Mouse (Mus musculus): ENCODE data around the gene Rab6a.

DNA sequence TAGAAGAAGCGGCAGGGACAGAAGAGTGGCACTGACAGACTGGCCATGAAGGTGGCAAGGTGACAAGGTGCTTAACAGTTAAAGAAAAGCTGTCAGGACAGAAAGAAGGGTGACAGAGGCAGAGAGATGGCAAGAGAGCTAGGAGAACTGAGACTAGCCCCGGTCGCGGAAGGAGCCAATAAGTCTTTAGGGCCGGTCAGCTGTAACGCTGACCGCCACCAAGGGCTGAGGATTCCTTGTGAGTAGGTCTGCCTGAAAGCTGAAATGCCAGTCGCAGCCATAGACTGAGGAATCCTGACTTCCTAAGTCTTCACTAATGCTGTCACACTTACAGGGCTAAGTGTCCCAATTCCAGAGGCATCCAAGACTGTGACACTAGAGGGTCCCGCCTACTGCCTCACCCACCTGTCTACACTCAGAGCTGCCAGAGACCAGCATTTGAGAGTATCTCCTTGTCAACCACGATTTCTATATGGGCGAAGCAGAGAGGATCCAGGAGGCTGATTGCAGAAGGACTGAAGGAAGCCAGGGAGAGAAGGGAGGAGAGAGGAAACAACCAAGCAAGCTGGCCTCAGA, 56.6 kb downstream of the Rab6a start:
- no peak for TF ChIP-seq POLR2A (IDR thresholded peaks at IDR 0.05; ENCODE audit: control insufficient read depth in 1 of 2, insufficient read depth in 1 of 2, low read depth in 1 of 2, low read length in 2 of 2, poor library complexity in 1 of 2)
- no peak for TF ChIP-seq EP300 (IDR thresholded peaks at IDR 0.05; ENCODE audit: low read depth in 1 of 2, low read length in 2 of 2)
- no peak for TF ChIP-seq POLR2AphosphoS5 (IDR thresholded peaks at IDR 0.05; ENCODE audit: borderline replicate concordance, low read depth, low read length)

Data from MEL (cell line).